Mouse (Mus musculus): ENCODE data around the gene Gm20388.

GRCm38 (mm10) chr8:121479144-121479543, 1568.5 kb downstream of the Gm20388 start:
- TF ChIP-seq CTCF (IDR thresholded peaks at IDR 0.05; ENCODE audit: low read depth) (no peak), EP300 (IDR thresholded peaks at IDR 0.05; ENCODE audit: low read depth) (no peak)
